Mouse (Mus musculus) thymus, adult 2 months (tissue): Measurements from ENCODE around the gene Fam162a. TPM values are rescaled to one million over a fixed set of nuclear protein-coding genes. Genes with fewer than 3 reads are reported as not detected.
"Not testable (repeated sequence)": the region's sequence is repeated elsewhere in the genome, so short reads cannot be mapped to it uniquely, and the experiment has no call there.

ENCODE experiments used
- DNase-seq: peaks from one replicate; pipeline ENCODE4 v3.0.0; 2021
- H3K27ac ChIP-seq: fragments of 200-500 bp; 2 replicates; pipeline ENCODE4 v1.5.1; 2012; ENCODE audit warnings: low read length, control low read depth; ENCODE audit not compliant: control insufficient read depth, insufficient read depth
- H3K27me3 ChIP-seq: fragments of 200-500 bp; 2 replicates; pipeline ENCODE4 v1.6.1; 2012; ENCODE audit warnings: mild to moderate bottlenecking, low read length, moderate library complexity, mixed read lengths; ENCODE audit not compliant: control insufficient read depth, insufficient read depth
- H3K36me3 ChIP-seq: fragments of 200-500 bp; 2 replicates; pipeline ENCODE4 v1.6.1; 2012; ENCODE audit warnings: mild to moderate bottlenecking, low read length, moderate library complexity; ENCODE audit not compliant: control insufficient read depth, insufficient read depth
- H3K4me1 ChIP-seq: fragments of 200-500 bp; replicated peaks from 2 replicates; pipeline ENCODE4 v1.6.1; 2012; ENCODE audit warnings: low read length; ENCODE audit not compliant: control insufficient read depth, insufficient read depth
- H3K4me3 ChIP-seq: fragments of 200-500 bp; 2 replicates; pipeline ENCODE4 v1.5.1; 2012; ENCODE audit warnings: mild to moderate bottlenecking, low read length, control low read depth, moderate library complexity; ENCODE audit not compliant: control insufficient read depth, insufficient read depth
- CTCF ChIP-seq: fragments of 200-500 bp; IDR thresholded peaks from 2 replicates; pipeline ENCODE4 v1.5.1; 2012; ENCODE audit warnings: mild to moderate bottlenecking, control low read depth, low read length, moderate library complexity, borderline replicate concordance; ENCODE audit not compliant: control insufficient read depth, poor library complexity, insufficient read depth; ENCODE audit errors: extremely low read depth
- POLR2A ChIP-seq: fragments of 200-500 bp; IDR thresholded peaks from 2 replicates; pipeline ENCODE4 v1.6.1; 2012; ENCODE audit warnings: mild to moderate bottlenecking, low read length, control low read depth, moderate library complexity; ENCODE audit not compliant: control insufficient read depth, poor library complexity, insufficient read depth; ENCODE audit errors: extremely low read depth
- WGBS: fragments of 180-500 bp; shearing (Covaris S2); methylation state at CpG from one replicate; pipeline ENCODE4 v1.1.7; 2018; 5-methylcytosine and 5-hydroxymethylcytosine counted together
- polyA plus RNA-seq: library from polyadenylated mRNA; depleted of rRNA; stranded (reverse); fragments of >200 nt; gene quantifications from 2 replicates; pipeline ENCODE4 v1.2.3, GENCODE M21; 2012

The Fam162a gene
- polyA plus RNA-seq, 1 experiment = 25.3 TPM

GRCm38 (mm10) chr16:36072410-36073011, 1.1 kb upstream of the Fam162a start:
- peaks cover 4% of the 10 kb centered on the region; the same call in 1 of the 2 replicates for H3K4me1 ChIP-seq

GRCm38 (mm10) chr16:36071071-36071449, 334 bp downstream of the Fam162a start:
- 0% methylated on average over 16 of the region's 16 CpGs for WGBS
- H3K36me3 ChIP-seq = no peaks in the 10 kb centered on the region
- peaks cover 4% of the 10 kb centered on the region; the same call in 1 of the 2 replicates for H3K4me1 ChIP-seq
- H3K4me3 ChIP-seq = peak overlapping the region; percentile 78
- no peak for TF ChIP-seq CTCF
- H3K27me3 ChIP-seq = no peaks in the 10 kb centered on the region
- no peak overlapping the region for H3K27ac ChIP-seq
- no peak for DNase-seq

More at GRCm38 (mm10) chr16:36072410-36073011, 1.1 kb upstream of the Fam162a start:
- no peak overlapping the region for H3K27ac ChIP-seq
- WGBS = 33% methylated on average over 8 of the region's 8 CpGs
- no peak for DNase-seq
- no peaks in the 10 kb centered on the region for H3K36me3 ChIP-seq
- no peak for TF ChIP-seq POLR2A
- no peak for TF ChIP-seq CTCF
- peak overlapping the region; percentile 78 for H3K4me3 ChIP-seq
- H3K27me3 ChIP-seq = no peaks in the 10 kb centered on the region

GRCm38 (mm10) chr16:36069819-36070575, 1.4 kb downstream of the Fam162a start:
- no peak for DNase-seq
- Histone ChIP-seq H3K4me1 (peaks cover 4% of the 10 kb centered on the region; the same call in 1 of the 2 replicates), H3K27ac (no peak overlapping the region), H3K36me3 (no peaks in the 10 kb centered on the region), H3K4me3 (no peak overlapping the region), H3K27me3 (no peaks in the 10 kb centered on the region)
- TF ChIP-seq CTCF (no peak), POLR2A (no peak)
- WGBS = 68% methylated on average over 9 of the region's 9 CpGs

GRCm38 (mm10) chr16:36068356-36068755, 3.0 kb downstream of the Fam162a start:
- H3K4me3 ChIP-seq = no peak overlapping the region
- H3K36me3 ChIP-seq = no peaks in the 10 kb centered on the region
- no peaks in the 10 kb centered on the region for H3K27me3 ChIP-seq
- H3K27ac ChIP-seq = no peak overlapping the region
- H3K4me1 ChIP-seq = peaks cover 4% of the 10 kb centered on the region; the same call in 1 of the 2 replicates
- 95% methylated on average over 3 of the region's 3 CpGs for WGBS
- no peak for DNase-seq
- TF ChIP-seq CTCF = no peak
- TF ChIP-seq POLR2A = no peak

GRCm38 (mm10) chr16:36067694-36068093, 3.7 kb downstream of the Fam162a start:
- Histone ChIP-seq H3K27me3 (no peaks in the 10 kb centered on the region), H3K4me3 (no peak overlapping the region), H3K36me3 (no peaks in the 10 kb centered on the region), H3K27ac (no peak overlapping the region), H3K4me1 (peaks cover 4% of the 10 kb centered on the region; the same call in 1 of the 2 replicates)
- TF ChIP-seq CTCF = no peak
- TF ChIP-seq POLR2A = no peak
- WGBS = 81% methylated on average over 2 of the region's 2 CpGs
- DNase-seq = no peak

GRCm38 (mm10) chr16:36064904-36065303, 6.5 kb downstream of the Fam162a start:
- 95% methylated on average over 5 of the region's 5 CpGs for WGBS
- H3K27ac ChIP-seq = no peak overlapping the region

GRCm38 (mm10) chr16:36063315-36063714, 8.1 kb downstream of the Fam162a start:
- H3K4me1 ChIP-seq = no peaks in the 10 kb centered on the region
- 92% methylated on average over 2 of the region's 2 CpGs for WGBS
- no peak overlapping the region for H3K27ac ChIP-seq

More at GRCm38 (mm10) chr16:36064904-36065303, 6.5 kb downstream of the Fam162a start:
- H3K4me3 ChIP-seq = no peak overlapping the region
- TF ChIP-seq POLR2A = no peak
- TF ChIP-seq CTCF = no peak
- no peak for DNase-seq
- no peaks in the 10 kb centered on the region for H3K27me3 ChIP-seq
- no peaks in the 10 kb centered on the region for H3K4me1 ChIP-seq
- no peaks in the 10 kb centered on the region for H3K36me3 ChIP-seq

GRCm38 (mm10) chr16:36062534-36062933, 8.9 kb downstream of the Fam162a start:
- not testable (repeated sequence) for H3K4me3 ChIP-seq, DNase-seq, H3K27ac ChIP-seq, H3K36me3 ChIP-seq, H3K27me3 ChIP-seq, H3K4me1 ChIP-seq
- 86% methylated on average over 1 of the region's 1 CpGs for WGBS

More at GRCm38 (mm10) chr16:36063315-36063714, 8.1 kb downstream of the Fam162a start:
- Histone ChIP-seq H3K36me3 (no peaks in the 10 kb centered on the region), H3K27me3 (no peaks in the 10 kb centered on the region), H3K4me3 (no peak overlapping the region)
- TF ChIP-seq POLR2A (no peak), CTCF (no peak)
- DNase-seq = no peak
